Mouse (Mus musculus): ENCODE measurements at regions not wholly inside any gene's neighbourhood (a gene's known extent, or its start where the extent isn't known, plus 50 kb on each side); places are given as distances from the start of the nearest gene placed in this dataset.
"Not testable (repeated sequence)": the region's sequence is repeated elsewhere in the genome, so short reads cannot be mapped to it uniquely, and the experiment has no call there.

DNA sequence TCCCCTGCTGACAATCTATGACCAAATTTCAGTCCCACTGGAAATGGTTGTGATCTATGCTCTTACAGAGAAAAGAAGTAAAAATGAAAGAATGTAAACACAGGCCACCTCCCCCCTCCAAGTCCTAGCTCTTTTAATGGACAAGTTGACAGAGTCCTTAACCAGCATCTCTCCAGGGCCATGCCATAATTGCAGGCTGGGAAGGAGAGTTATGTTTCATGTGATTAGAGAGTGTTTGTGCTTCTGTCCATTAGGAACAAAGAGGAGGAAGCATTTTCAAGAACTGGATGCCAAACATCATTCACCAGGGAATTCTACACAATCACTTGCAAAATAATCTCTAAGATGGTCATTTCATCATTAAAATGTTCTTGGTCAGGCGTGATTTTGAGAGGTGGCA, 109.7 kb upstream of the Plxna2 start:
- no peak for ATAC-seq (ENCODE audit: insufficient number of reproducible peaks, low FRiP score)
- H3K4me1 ChIP-seq (replicated peaks): no peaks in the 10 kb centered on the region; the same call in 1 of the 2 replicates
- no peaks in the 10 kb centered on the region for H3K36me3 ChIP-seq
- H3K4me3 ChIP-seq: no peak overlapping the region
- no peak overlapping the region for H3K27ac ChIP-seq (ENCODE audit: poor library complexity, severe bottlenecking)
- no peak overlapping the region for H3K4me2 ChIP-seq
- no peaks in the 10 kb centered on the region for H3K27me3 ChIP-seq (replicated peaks)
- peaks cover 4% of the 10 kb centered on the region; the same call in 1 of the 2 replicates for H3K9me3 ChIP-seq (replicated peaks)
- H3K9ac ChIP-seq: no peak overlapping the region
- WGBS: 57% methylated on average over 1 of the region's 1 CpGs

DNA sequence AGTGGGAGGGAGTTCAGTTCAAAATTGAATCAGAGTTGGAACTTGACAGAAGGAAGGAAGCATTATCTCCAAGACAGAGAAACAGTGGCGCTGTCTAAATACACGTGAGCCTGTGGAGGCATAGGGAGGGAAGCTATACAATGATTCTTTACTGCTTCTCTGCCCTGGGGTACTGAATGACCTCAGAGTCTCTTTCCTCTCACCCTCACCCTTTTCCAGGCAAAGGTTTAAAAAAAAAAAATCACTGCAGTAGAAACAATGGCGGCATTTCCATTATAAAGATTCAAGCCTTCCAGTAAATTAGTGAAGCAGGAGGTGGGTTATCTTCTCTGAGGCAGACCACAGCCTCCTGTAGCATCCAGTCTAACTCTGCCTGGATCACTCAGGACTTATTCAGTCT, 112.2 kb upstream of the Plxna2 start:
- no peaks in the 10 kb centered on the region for H3K9me3 ChIP-seq (replicated peaks)
- no peak overlapping the region for H3K4me2 ChIP-seq
- H3K27me3 ChIP-seq (replicated peaks): no peaks in the 10 kb centered on the region
- no peaks in the 10 kb centered on the region for H3K36me3 ChIP-seq
- WGBS: 35% methylated on average over 3 of the region's 3 CpGs
- ATAC-seq (ENCODE audit: insufficient number of reproducible peaks, low FRiP score): no peak
- no peak overlapping the region for H3K27ac ChIP-seq (ENCODE audit: poor library complexity, severe bottlenecking)
- no peak overlapping the region for H3K9ac ChIP-seq
- no peaks in the 10 kb centered on the region; the same call in 1 of the 2 replicates for H3K4me1 ChIP-seq (replicated peaks)
- no peak overlapping the region for H3K4me3 ChIP-seq

DNA sequence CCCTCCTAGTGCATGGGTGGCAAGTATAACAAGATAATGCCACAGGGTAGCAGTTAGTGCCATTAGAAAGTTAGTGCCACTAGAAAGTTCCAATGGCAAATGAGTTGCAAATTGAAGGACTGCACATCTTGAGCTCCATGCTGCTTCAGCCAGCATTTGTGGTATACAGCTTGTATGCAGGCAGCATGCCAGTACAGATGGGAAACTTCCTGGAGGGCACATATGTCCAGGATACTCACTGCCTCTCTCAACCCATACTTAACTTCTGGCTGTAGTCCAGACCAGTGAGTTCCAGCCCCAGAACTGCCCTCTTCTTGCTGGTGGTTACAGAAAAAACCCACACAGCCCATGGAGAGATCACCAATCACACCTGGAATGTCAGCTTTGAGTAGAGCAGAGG, 113.8 kb upstream of the Plxna2 start:
- no peak overlapping the region for H3K4me3 ChIP-seq
- H3K27me3 ChIP-seq (replicated peaks): no peaks in the 10 kb centered on the region
- H3K4me1 ChIP-seq (replicated peaks): no peaks in the 10 kb centered on the region; the same call in 1 of the 2 replicates
- H3K9me3 ChIP-seq (replicated peaks): no peaks in the 10 kb centered on the region
- H3K9ac ChIP-seq: no peak overlapping the region
- no peaks in the 10 kb centered on the region for H3K36me3 ChIP-seq
- ATAC-seq (ENCODE audit: insufficient number of reproducible peaks, low FRiP score): no peak
- no peak overlapping the region for H3K27ac ChIP-seq (ENCODE audit: poor library complexity, severe bottlenecking)
- no peak overlapping the region for H3K4me2 ChIP-seq

DNA sequence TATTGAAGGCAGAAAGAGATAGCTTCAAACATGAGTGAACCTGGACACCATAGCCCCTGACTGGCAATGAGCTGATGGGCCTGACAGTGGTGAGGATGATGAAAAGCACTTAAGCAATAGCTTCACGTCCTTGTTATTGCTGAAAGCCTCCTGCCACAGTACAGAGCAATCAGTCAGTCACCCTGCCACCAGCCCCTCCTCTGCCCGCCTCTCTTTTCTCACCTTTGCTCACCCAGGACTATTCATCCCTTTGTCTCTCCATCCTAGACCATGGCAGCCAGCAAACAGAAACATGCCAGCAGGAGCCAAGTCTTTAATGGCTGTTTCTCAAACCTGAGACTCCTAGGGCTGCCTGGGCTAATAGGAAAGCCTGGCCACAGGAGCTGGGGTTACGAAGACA, 114.5 kb upstream of the Plxna2 start:
- Histone ChIP-seq H3K4me3 (no peak overlapping the region), H3K9ac (no peak overlapping the region), H3K27me3 (replicated peaks) (no peaks in the 10 kb centered on the region), H3K36me3 (no peaks in the 10 kb centered on the region), H3K9me3 (replicated peaks) (no peaks in the 10 kb centered on the region), H3K4me1 (replicated peaks) (no peaks in the 10 kb centered on the region; the same call in 1 of the 2 replicates), H3K27ac (ENCODE audit: poor library complexity, severe bottlenecking) (no peak overlapping the region), H3K4me2 (no peak overlapping the region)
- ATAC-seq (ENCODE audit: insufficient number of reproducible peaks, low FRiP score): no peak
- 49% methylated on average over 3 of the region's 3 CpGs for WGBS

DNA sequence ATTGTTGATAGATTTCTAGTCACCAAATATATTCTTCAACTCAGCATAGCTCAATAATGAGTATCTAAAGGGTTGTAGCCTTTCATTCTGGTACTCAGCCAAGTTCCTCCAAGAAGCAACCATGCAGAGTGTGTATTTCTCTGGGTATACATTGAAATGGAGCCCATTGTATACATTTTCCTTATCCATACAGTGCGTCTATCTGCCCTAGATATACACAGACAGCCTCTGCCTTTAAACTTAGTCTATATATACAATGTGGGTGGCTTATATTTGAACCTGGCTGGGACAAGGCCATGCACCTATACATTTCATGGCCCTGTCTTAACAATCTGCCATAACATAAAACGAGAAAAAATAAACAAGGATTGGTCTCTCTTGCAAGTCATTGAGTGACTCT, 121.6 kb upstream of the Plxna2 start:
- H3K27ac ChIP-seq (ENCODE audit: poor library complexity, severe bottlenecking): no peak overlapping the region
- H3K9me3 ChIP-seq (replicated peaks): no peaks in the 10 kb centered on the region
- H3K36me3 ChIP-seq: no peaks in the 10 kb centered on the region
- H3K9ac ChIP-seq: no peak overlapping the region
- no peaks in the 10 kb centered on the region for H3K4me1 ChIP-seq (replicated peaks)
- H3K4me2 ChIP-seq: no peak overlapping the region
- no peak for ATAC-seq (ENCODE audit: insufficient number of reproducible peaks, low FRiP score)
- no peak overlapping the region for H3K4me3 ChIP-seq
- H3K27me3 ChIP-seq (replicated peaks): no peaks in the 10 kb centered on the region
- 59% methylated on average over 2 of the region's 2 CpGs for WGBS

DNA sequence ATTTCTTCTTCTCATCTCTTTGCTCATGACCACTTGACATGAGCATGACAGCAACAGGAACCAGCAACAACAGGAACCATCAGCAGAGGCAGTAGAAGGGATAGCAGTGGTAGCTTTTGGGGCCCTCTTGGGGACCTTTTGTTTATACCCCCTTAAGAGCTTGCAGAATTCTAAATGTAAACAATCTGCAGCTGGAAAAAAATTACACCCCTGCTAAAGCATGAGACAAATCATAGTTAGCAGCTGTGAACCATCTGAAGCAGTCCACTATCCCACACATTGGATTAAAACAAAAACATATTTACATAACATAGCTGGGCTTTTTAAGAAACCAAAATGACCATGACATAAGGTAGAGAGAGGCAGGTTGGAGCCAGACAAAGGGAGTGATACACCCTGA, 126.9 kb upstream of the Plxna2 start:
- ATAC-seq (ENCODE audit: insufficient number of reproducible peaks, low FRiP score): no peak
- Histone ChIP-seq H3K4me1 (replicated peaks) (no peaks in the 10 kb centered on the region), H3K27me3 (replicated peaks) (no peaks in the 10 kb centered on the region), H3K4me2 (no peak overlapping the region), H3K4me3 (no peak overlapping the region), H3K9me3 (replicated peaks) (no peaks in the 10 kb centered on the region), H3K36me3 (no peaks in the 10 kb centered on the region), H3K27ac (ENCODE audit: poor library complexity, severe bottlenecking) (no peak overlapping the region), H3K9ac (no peak overlapping the region)

DNA sequence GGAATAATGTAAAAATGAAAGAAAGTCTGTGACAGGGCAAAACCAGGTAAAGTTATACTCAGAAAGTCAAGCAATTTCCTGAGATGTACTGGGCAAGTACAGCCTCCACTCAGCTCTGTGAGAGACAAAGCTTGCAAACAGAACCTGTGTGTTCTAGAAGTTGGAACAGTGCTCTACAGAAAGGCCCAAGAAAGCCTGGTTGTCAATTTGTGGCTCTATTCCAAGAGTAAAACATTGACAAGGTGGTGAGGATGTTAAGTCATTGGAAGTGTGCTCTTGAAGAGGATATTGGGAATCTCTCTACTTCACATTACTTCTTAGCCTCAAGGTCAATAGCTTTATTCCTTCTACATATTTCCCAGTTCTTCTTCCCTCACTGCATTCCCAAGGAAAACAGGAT, 129.9 kb upstream of the Plxna2 start:
- Histone ChIP-seq H3K27me3 (replicated peaks) (no peaks in the 10 kb centered on the region), H3K36me3 (no peaks in the 10 kb centered on the region), H3K4me1 (replicated peaks) (no peaks in the 10 kb centered on the region), H3K4me3 (no peak overlapping the region), H3K9me3 (replicated peaks) (no peaks in the 10 kb centered on the region), H3K27ac (ENCODE audit: poor library complexity, severe bottlenecking) (no peak overlapping the region), H3K9ac (no peak overlapping the region), H3K4me2 (no peak overlapping the region)
- ATAC-seq (ENCODE audit: insufficient number of reproducible peaks, low FRiP score): no peak

DNA sequence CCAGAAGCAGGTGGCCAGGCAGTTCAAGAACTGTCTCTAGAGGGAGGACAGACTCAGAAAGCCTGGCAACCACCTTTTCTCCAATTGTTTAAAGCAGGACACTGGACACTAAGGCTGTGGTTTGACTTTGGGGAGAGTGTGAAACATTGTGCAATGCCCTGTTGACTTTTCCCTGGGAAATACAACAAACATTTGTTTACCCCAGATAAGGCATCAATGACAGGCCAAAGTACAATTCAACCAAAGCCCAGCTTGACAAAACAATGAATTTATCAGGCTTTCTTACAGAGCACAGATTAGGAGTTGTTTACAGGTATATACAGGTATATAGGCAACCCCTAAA, 135.3 kb upstream of the Plxna2 start:
- no peak overlapping the region for H3K9ac ChIP-seq
- H3K27me3 ChIP-seq (replicated peaks): no peaks in the 10 kb centered on the region
- H3K36me3 ChIP-seq: no peaks in the 10 kb centered on the region
- peaks cover 4% of the 10 kb centered on the region for H3K4me1 ChIP-seq (replicated peaks)
- H3K4me2 ChIP-seq: no peak overlapping the region
- no peaks in the 10 kb centered on the region for H3K9me3 ChIP-seq (replicated peaks)
- no peak for ATAC-seq (ENCODE audit: insufficient number of reproducible peaks, low FRiP score)
- H3K4me3 ChIP-seq: no peak overlapping the region
- no peak overlapping the region for H3K27ac ChIP-seq (ENCODE audit: poor library complexity, severe bottlenecking)

DNA sequence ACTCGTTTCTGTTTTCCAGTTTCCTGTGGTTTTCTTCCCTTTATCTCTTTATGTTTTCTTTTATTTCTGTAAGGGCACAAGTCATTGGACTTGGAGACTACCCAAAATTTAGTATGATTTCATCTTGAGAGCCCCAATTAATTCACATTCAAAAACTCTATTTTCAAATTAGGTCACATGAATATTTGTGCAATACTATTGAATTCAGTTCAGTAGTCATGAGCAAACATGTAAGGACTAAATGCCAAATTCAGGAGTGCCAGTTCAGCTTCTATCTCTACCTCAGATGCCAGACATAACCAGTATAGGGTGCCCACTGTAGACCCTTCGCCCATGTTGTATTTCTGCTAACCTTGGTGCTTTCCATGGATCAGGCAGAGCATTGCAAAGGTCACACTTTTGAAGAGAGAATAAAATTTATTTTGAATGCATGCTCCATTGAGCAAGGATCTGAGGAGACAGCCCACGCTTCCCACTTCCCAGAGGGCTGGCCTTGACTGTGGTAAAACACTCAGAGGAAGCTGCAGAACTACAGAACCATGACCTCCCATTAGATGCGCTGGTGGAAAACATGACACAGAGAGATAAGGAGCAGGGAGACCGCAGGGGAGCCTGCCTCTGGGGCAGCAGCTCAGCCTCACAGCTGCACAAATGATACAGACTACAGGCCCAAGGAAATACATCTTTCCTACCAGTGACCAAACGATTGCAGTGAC, 135.9 kb upstream of the Plxna2 start:
- H3K9ac ChIP-seq: no peak overlapping the region

DNA sequence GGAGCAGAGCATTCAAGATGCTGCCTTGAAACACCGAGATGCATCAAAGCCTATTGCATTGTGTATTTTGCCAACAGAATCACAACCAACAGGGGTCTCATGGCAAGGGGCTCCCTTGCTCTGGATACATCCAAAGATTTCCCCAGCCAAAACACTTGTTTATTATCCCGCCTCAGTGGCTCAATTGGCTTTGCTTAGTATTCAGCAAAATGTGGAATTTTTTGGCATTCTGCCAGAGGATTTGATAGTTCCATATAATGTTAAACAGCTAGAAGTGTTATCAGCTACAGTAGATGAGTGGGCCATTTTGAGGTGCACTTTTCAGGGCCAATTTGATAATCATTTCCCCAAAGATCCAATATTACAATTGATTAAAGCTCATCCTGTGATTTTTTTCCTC, 146.7 kb upstream of the Plxna2 start:
- not testable (repeated sequence) for H3K9ac ChIP-seq; H3K4me2 ChIP-seq; H3K27me3 ChIP-seq (replicated peaks); H3K4me3 ChIP-seq; H3K27ac ChIP-seq (ENCODE audit: poor library complexity, severe bottlenecking); ATAC-seq (ENCODE audit: insufficient number of reproducible peaks, low FRiP score); H3K9me3 ChIP-seq (replicated peaks); H3K4me1 ChIP-seq (replicated peaks); H3K36me3 ChIP-seq
- WGBS: 84% methylated on average over 2 of the region's 2 CpGs

More for the DNA sequence above, 135.9 kb upstream of the Plxna2 start:
- Histone ChIP-seq H3K27me3 (replicated peaks) (no peaks in the 10 kb centered on the region), H3K4me2 (no peak overlapping the region), H3K4me3 (no peak overlapping the region), H3K27ac (ENCODE audit: poor library complexity, severe bottlenecking) (no peak overlapping the region), H3K9me3 (replicated peaks) (no peaks in the 10 kb centered on the region), H3K4me1 (replicated peaks) (peaks cover 4% of the 10 kb centered on the region), H3K36me3 (no peaks in the 10 kb centered on the region)
- WGBS: 33% methylated on average over 6 of the region's 6 CpGs
- 0 out of 2 replicates have a peak, but pooled peaks have one; percentile 39 for ATAC-seq (ENCODE audit: insufficient number of reproducible peaks, low FRiP score)

DNA sequence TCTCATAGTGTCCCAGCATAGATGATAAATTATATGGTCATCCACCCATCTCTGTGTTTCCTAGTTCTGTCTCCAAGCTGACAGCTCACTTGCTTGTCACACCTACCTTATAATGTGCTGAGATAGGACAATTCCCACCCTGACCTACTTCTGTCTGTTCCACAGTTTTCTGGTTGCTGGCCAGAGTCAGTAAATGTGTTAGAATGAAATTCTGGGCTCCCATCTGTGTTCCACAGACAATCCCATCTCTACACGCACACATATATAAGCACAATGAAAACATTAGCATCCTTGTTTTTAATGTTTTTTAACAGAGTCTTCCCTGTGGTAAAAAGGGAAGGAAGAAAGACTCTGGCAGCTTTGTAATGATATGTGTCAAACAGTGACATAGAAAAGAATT, 165.5 kb upstream of the Plxna2 start:
- Histone ChIP-seq H3K27me3 (replicated peaks) (no peaks in the 10 kb centered on the region), H3K9ac (no peak overlapping the region), H3K27ac (ENCODE audit: poor library complexity, severe bottlenecking) (no peak overlapping the region), H3K4me3 (no peak overlapping the region), H3K4me1 (replicated peaks) (no peaks in the 10 kb centered on the region), H3K4me2 (no peak overlapping the region), H3K36me3 (no peaks in the 10 kb centered on the region), H3K9me3 (replicated peaks) (no peaks in the 10 kb centered on the region)
- 91% methylated on average over 1 of the region's 1 CpGs for WGBS
- no peak for ATAC-seq (ENCODE audit: insufficient number of reproducible peaks, low FRiP score)

DNA sequence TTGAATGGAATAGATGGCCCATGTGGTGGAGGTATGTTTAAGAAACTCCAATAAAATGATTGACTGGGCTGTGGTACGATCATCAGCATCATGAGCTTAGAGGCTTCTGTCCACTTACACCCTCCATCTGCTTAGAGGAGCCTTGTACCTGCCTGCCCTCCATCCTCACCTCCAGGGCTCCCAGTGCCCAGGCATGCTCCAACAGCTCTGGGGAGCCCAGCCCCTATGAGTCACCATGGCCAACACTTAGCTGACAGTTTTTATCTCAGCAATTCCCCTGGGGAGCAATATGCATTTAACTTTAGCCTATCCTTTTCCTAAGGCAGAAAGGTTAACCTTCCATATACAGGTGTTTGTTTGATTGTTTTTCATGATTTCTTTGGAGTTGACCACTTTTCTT, 174.3 kb upstream of the Plxna2 start:
- Histone ChIP-seq H3K4me1 (replicated peaks) (no peaks in the 10 kb centered on the region), H3K4me3 (no peak overlapping the region), H3K36me3 (no peaks in the 10 kb centered on the region), H3K27me3 (replicated peaks) (no peaks in the 10 kb centered on the region), H3K9me3 (replicated peaks) (no peaks in the 10 kb centered on the region), H3K9ac (no peak overlapping the region), H3K27ac (ENCODE audit: poor library complexity, severe bottlenecking) (no peak overlapping the region), H3K4me2 (no peak overlapping the region)
- 92% methylated on average over 1 of the region's 1 CpGs for WGBS
- ATAC-seq (ENCODE audit: insufficient number of reproducible peaks, low FRiP score): no peak
